Mouse (Mus musculus): ENCODE data around the gene Kctd5.
A peak's percentile ranks its signal among the peaks of the same experiment; 100 is the strongest.

Kctd5 gene

GRCm38 (mm10) chr17:24036954-24037353 is 36.3 kb downstream of the Kctd5 start:
- DNase-seq = no peak

GRCm38 (mm10) chr17:24035087-24035486 is 38.2 kb downstream of the Kctd5 start:
- DNase-seq = no peak

DNA sequence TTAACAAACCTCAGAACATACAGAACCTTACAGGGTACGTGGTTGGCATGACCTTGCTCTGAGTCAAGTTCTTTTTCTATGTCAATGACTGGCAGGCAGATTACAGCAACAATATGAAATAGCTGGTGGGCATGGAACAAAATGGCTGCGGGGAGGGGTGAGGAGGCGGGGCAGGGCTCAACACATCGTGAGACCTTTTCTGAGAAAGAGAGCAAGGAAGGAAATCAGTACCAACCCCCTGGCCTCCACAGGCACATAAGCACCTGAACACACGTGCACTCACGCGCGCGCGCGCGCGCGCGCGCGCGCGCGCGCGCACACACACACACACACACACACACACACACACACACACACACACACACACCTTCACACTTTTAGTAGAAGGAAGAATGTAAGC is 42.7 kb downstream of the Kctd5 start:
- DNase-seq = no peak

GRCm38 (mm10) chr17:24029477-24029876 is 43.8 kb downstream of the Kctd5 start:
- DNase-seq = no peak

DNA sequence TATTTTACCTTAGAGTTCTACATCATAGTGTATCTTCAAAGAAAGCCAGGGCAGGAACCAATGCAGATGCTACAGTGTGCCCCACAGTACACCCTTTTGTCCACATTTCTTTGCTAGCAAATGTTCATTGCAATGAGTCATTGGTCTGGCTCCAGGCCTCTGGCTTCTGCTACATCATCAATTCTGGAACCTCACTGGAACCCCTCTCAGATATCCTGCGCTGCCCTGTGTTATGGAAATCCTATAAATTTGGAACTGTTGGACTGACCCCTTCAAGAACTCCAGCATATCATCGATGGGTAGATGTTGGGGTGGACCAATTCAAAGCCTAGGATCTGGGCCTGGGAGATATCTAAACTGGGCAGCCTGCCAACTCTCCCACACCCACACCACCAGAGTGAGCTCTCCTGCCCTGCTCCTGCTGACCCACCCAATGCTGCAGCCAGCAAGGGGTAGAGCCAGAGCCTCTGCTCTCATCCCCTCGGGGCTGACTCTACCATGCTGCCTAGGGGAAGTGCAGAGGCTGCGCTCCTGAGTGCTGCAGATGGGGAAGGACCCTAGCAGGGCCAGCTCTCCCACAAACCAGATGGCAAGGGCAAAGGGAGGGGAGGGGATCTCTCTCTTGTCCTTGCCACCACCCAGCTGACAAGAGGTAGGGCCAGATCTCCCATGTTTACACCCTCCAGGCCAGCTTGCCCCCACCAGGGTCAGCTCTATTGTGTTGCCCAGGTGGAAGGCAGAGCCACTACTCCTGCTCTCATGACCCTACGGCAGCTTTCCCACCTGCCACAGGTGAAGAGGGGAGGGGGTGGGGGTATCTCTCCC is 51.7 kb downstream of the Kctd5 start:
- DNase-seq = no peak

GRCm38 (mm10) chr17:24020696-24021095 is 52.6 kb downstream of the Kctd5 start:
- no peak for DNase-seq

DNA sequence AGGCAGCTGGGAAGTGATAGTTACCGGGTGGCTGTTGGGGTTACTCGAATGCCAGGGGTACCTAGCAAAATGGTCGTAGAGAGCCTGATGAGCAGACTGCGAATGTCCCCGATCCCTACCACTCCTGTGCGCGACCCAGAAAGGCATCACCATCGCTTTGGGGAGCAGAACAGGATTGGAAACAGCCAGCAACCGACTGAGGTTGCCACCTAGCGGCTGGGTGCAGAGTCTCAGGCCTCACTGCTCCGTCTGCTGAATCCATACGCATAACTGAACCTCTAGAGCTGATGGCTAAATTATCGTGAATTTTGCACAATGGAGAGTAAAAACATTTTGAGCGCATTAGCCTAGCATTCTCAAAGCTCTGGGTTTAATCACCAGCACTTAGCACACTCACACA is 57.6 kb downstream of the Kctd5 start:
- DNase-seq = no peak

DNA sequence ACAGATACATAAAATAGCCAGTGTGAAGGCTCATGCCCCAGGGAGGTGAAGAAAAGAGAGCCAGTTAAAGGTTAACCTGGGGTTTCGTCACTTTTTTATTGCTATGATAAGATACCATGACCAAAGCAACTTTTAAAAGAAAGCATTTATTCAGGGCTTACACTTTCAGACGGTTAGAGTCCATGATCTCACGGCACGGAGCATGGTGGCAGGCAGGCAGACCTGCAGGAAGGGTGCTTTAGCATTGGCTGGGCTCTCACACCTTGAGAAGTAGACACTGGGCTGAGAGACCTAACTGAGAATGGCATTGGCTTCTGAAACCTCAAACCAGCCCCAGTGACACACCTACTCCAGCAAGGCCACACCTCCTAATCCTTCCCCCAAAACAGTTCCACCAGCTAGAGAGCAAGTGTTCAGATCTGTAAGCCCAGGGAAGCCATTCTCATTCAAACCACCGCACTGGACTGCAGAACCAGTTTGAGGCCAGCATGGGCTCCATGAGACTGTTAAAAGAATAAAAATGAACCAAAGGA is 58.8 kb downstream of the Kctd5 start:
- DNase-seq = no peak

GRCm38 (mm10) chr17:24012921-24013320 is 60.4 kb downstream of the Kctd5 start:
- DNase-seq = no peak

GRCm38 (mm10) chr17:24009617-24010016 is 63.7 kb downstream of the Kctd5 start:
- no peak for DNase-seq

- DNase-seq = no peak
These were observed 65.2 kb downstream of the Kctd5 start for GRCm38 (mm10) chr17:24008105-24008504.

DNA sequence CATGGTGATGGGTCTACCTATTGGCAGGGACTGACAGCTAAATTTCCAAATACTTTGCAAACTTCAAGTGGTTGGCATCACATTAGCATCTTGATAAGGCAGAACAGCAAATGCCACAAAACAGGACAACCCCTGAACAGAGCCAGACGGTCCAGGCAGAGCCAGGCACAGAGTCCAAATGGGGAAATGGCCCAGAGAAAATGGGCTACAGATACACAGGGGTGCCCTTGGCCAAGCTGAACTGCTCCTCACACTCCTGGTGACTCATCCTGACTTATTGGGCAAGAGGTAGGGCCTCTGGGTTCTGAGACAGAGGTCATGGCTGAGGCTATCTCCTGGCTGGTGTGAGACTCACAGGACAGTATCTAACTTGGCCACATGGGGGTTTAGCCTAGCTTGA is 65.9 kb downstream of the Kctd5 start:
- DNase-seq = no peak

DNA sequence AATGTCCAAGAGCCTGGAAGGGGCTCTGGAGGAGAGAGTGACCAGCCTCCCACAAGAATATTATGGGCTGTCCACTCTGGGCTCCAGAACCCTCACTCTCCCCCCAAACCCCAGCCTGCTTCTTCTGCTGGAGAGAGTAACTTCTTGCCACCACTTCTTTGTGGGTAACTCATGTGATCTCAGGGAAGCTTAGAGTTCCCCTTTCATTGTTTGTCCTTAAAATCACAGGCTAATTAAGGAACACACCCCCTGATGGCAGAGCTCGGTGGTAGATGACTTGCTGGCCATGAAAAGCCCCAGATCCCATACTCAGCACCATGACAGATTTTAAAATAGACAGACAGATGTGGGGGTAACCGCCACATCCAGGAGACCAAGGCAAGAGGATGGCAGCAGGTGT is 66.4 kb downstream of the Kctd5 start:
- DNase-seq = no peak

DNA sequence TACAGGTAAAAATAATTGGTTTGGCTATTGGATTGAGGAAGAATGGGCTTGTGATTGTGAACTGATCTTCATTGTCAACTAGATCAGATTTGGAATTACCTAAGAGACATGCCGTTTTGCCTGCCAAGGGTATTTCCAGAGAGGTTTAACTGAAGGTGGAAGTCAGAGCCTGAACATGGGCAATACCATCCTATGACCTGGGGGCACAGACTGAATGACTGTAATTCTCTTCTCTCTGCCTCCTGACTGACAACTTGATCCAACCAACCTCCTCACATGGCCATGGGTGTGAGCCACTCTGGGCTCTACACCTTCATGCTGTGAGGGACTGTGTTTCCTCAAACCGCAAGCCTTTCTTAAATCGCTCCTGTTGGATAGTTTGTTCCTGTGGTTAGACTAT is 68.2 kb downstream of the Kctd5 start:
- no peak for DNase-seq

DNA sequence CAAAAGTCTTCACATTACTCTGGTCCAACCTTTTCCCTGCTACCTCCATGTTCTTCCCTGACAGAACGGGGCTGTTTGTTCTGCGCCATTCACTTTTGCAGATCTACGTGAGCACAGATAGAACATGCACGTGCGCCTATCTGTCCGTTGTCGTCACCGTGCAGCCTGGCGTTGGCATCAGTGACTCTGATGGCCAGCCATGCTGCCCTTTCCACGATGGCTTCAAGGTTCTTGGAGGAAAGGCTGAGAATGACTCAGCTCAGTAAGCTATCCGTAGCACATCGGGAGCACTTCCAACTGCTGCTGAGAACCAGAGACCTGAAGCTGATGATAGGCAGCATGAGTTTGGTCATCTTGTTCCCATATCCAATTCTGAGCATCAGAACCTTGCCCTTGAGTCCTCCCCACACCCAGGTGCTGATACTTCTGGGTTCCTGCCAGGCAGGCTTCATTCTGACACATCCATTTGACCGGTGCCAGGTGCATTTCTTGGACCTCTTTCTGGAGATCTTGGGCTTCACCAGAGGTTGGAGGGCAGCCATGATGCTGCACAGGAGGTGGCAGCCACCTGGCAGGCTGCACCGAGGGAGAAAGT is 69.1 kb downstream of the Kctd5 start:
- DNase-seq = peak; percentile 31

DNA sequence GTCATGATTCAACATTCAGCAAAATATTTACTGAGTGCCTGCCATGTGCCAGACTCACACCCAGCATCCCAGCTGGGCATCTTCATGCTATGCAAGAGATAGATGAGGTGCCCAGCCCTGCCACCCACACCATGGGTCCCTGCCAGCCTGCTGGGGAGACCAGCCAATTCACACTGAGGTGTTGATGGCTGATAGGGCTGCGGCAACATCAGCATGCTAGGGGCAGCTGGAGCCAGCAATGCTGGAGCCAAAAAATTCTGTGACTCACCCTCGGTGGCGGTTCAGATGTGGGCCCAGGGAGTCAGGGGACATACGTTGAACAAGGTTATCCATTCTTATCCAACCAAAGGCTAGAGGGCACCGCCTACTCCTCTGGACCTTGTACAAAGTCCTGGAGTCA is 72.9 kb downstream of the Kctd5 start:
- no peak for DNase-seq

- no peak for DNase-seq
These were observed 74.9 kb downstream of the Kctd5 start for GRCm38 (mm10) chr17:23998383-23998782.

GRCm38 (mm10) chr17:23997901-23998300 is 75.4 kb downstream of the Kctd5 start, which contains the start of gene Prss22:
Gene Prss22 (minus strand): TSS chr17:23998100.
- no peak for DNase-seq

Measured in cerebellum, adult 11 months (tissue).